12 mouse cellular contexts compared by ENCODE assay signal in the genomic region with DNA sequence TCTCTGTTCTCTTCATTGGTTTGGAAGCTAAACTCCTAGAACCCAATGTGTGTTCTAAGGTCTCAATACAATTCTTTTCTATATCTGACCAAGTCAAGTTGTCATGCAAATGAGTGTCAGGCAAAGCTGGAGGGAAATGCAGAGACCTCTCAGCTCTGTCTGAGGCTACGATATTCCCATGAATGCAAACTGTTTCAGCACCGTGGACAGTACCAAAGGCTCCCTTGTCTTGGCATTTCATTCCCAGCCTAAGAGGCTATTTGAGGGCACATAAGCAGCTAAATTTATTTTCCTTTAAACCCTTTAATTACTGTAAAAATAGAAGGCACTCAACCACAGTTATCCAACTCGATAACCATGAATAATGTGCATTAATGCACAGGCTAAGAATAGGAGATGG.
A peak's percentile ranks its signal among the peaks of the same experiment; 100 is the strongest.
DNase-seq lines count a peak whose midpoint lies in the region; ATAC-seq and TF ChIP-seq lines count a peak whose summit lies in the region.
"Had no signal": no experiment of that assay in that cellular context is flagged by ENCODE, and none has a peak within 500 bp of the region (broad histone marks: within the 10 kb centered on the region; RNA-seq: fewer than 3 reads in every experiment).

No protein-coding gene starts in this region.

- peak; percentile 56 for DNase-seq in forebrain, embryonic 11.5 days (ENCODE audit: low spot score)
- DNase-seq in forebrain, embryonic 10.5 days (ENCODE audit: extremely low spot score, low spot score): no peak
- peak; percentile 10 for DNase-seq in lung, postnatal 0 days (ENCODE audit: low spot score)
- DNase-seq in lung, adult 2 months: no peak
- peak; percentile 53 for DNase-seq in ZHBTc4 (ENCODE audit: low read depth, low spot score)
- DNase-seq in limb, embryonic 10.5 days (ENCODE audit: low spot score): peak; percentile 42
- DNase-seq in frontal cortex, postnatal 14 days (ENCODE audit: low spot score in 2 of 2): no peak
- no peak for DNase-seq in frontal cortex, postnatal 36 days (ENCODE audit: low spot score in 2 of 2)
- DNase-seq: cerebellum, adult 9-10 months had no signal

- no peak overlapping the region for H3K9ac ChIP-seq in forebrain, embryonic 11.5 days (ENCODE audit: low read length)
- H3K9ac ChIP-seq in lung, postnatal 0 days (replicated peaks; ENCODE audit: low read depth): no peak overlapping the region
- H3K9ac ChIP-seq: forebrain, embryonic 13.5 days; limb, embryonic 15.5 days had no signal

- no peaks in the 10 kb centered on the region for H3K27me3 ChIP-seq in forebrain, embryonic 11.5 days (ENCODE audit: control insufficient read depth, insufficient read depth, low read length)
- H3K27me3 ChIP-seq in forebrain, embryonic 10.5 days (ENCODE audit: poor library complexity, severe bottlenecking): no peaks in the 10 kb centered on the region
- H3K27me3 ChIP-seq in lung, postnatal 0 days (replicated peaks; ENCODE audit: insufficient read depth, low read length): no peaks in the 10 kb centered on the region
- no peaks in the 10 kb centered on the region for H3K27me3 ChIP-seq in limb, embryonic 10.5 days (ENCODE audit: low read depth, poor library complexity, severe bottlenecking)
- H3K27me3 ChIP-seq: forebrain, embryonic 13.5 days; limb, embryonic 15.5 days had no signal

- no peak overlapping the region for H3K27ac ChIP-seq in forebrain, embryonic 11.5 days (ENCODE audit: low read depth, low read length)
- H3K27ac ChIP-seq in forebrain, embryonic 10.5 days: no peak overlapping the region
- H3K27ac ChIP-seq in lung, postnatal 0 days (ENCODE audit: low read length): no peak overlapping the region
- H3K27ac ChIP-seq in limb, embryonic 10.5 days: no peak overlapping the region
- H3K27ac ChIP-seq: forebrain, embryonic 13.5 days; limb, embryonic 15.5 days had no signal

- H3K4me2 ChIP-seq in forebrain, embryonic 11.5 days (ENCODE audit: low read depth, low read length, severe bottlenecking): no peak overlapping the region
- no peak overlapping the region for H3K4me2 ChIP-seq in lung, postnatal 0 days (replicated peaks; ENCODE audit: low read depth, low read length)
- H3K4me2 ChIP-seq: forebrain, embryonic 13.5 days; limb, embryonic 15.5 days had no signal

- no peaks in the 10 kb centered on the region for H3K9me3 ChIP-seq in forebrain, embryonic 11.5 days (ENCODE audit: control insufficient read depth, low read length)
- no peaks in the 10 kb centered on the region for H3K9me3 ChIP-seq in forebrain, embryonic 10.5 days
- H3K9me3 ChIP-seq in lung, postnatal 0 days (ENCODE audit: low read length): no peaks in the 10 kb centered on the region
- H3K9me3 ChIP-seq in limb, embryonic 10.5 days (replicated peaks): no peaks in the 10 kb centered on the region
- H3K9me3 ChIP-seq: forebrain, embryonic 13.5 days; limb, embryonic 15.5 days had no signal

- TF ChIP-seq CTCF in lung, postnatal 0 days (IDR thresholded peaks at IDR 0.05): no peak
- no peak for TF ChIP-seq CTCF in lung, adult 2 months (IDR thresholded peaks at IDR 0.05; ENCODE audit: insufficient read depth, low read length)

- no peak for TF ChIP-seq POLR2A in lung, adult 2 months (IDR thresholded peaks at IDR 0.05; ENCODE audit: borderline replicate concordance, extremely low read depth, low read depth, low read length)

- TF ChIP-seq EP300 in lung, postnatal 0 days (IDR thresholded peaks at IDR 0.05): no peak

- ATAC-seq in forebrain, embryonic 11.5 days (replicated peaks; ENCODE audit: low FRiP score): no peak
- no peak for ATAC-seq in lung, postnatal 0 days
- ATAC-seq: activated CD4-positive, CD25-positive, alpha-beta regulatory T cell, adult 4 months; forebrain, embryonic 13.5 days had no signal

- H3K4me1 ChIP-seq in forebrain, embryonic 11.5 days (replicated peaks; ENCODE audit: control insufficient read depth, insufficient read depth, low read length): no peaks in the 10 kb centered on the region
- H3K4me1 ChIP-seq in forebrain, embryonic 10.5 days: no peaks in the 10 kb centered on the region
- no peaks in the 10 kb centered on the region for H3K4me1 ChIP-seq in lung, postnatal 0 days (ENCODE audit: insufficient read depth, low read depth, low read length)
- H3K4me1 ChIP-seq in lung, adult 2 months (ENCODE audit: control insufficient read depth, insufficient read depth, low read length): no peaks in the 10 kb centered on the region
- H3K4me1 ChIP-seq in limb, embryonic 10.5 days: no peaks in the 10 kb centered on the region
- H3K4me1 ChIP-seq: forebrain, embryonic 13.5 days; limb, embryonic 15.5 days had no signal

- H3K36me3 ChIP-seq in forebrain, embryonic 11.5 days (ENCODE audit: control insufficient read depth, insufficient read depth, low read length): no peaks in the 10 kb centered on the region
- no peaks in the 10 kb centered on the region for H3K36me3 ChIP-seq in forebrain, embryonic 10.5 days (replicated peaks)
- H3K36me3 ChIP-seq in lung, postnatal 0 days (ENCODE audit: insufficient read depth, low read length): no peaks in the 10 kb centered on the region
- no peaks in the 10 kb centered on the region for H3K36me3 ChIP-seq in limb, embryonic 10.5 days
- H3K36me3 ChIP-seq: limb, embryonic 15.5 days had no signal

- H3K4me3 ChIP-seq in forebrain, embryonic 11.5 days (ENCODE audit: low read depth, low read length): no peak overlapping the region
- no peak overlapping the region for H3K4me3 ChIP-seq in forebrain, embryonic 10.5 days
- H3K4me3 ChIP-seq in lung, postnatal 0 days (ENCODE audit: low read depth, low read length): no peak overlapping the region
- no peak overlapping the region for H3K4me3 ChIP-seq in lung, adult 2 months (replicated peaks; ENCODE audit: extremely low read depth, low read depth, low read length)
- H3K4me3 ChIP-seq in limb, embryonic 10.5 days: no peak overlapping the region
- H3K4me3 ChIP-seq: forebrain, embryonic 13.5 days; limb, embryonic 15.5 days had no signal

- WGBS in forebrain, embryonic 11.5 days: 32% methylated on average over 3 of the region's 3 CpGs
- 35% methylated on average over 3 of the region's 3 CpGs for WGBS in forebrain, embryonic 10.5 days
- WGBS in lung, postnatal 0 days: 27% methylated on average over 3 of the region's 3 CpGs
- 25% methylated on average over 3 of the region's 3 CpGs for WGBS in lung, adult 2 months
- WGBS in limb, embryonic 10.5 days: 36% methylated on average over 3 of the region's 3 CpGs

Comparison
In these comparisons a context has a peak if more than half of its experiments do, and no peak if none do; other contexts are left out.
1. DNase-seq: peak in forebrain, embryonic 11.5 days (single experiment), lung, postnatal 0 days (single experiment), ZHBTc4 (single experiment) and limb, embryonic 10.5 days (single experiment); none in forebrain, embryonic 10.5 days (single experiment), lung, adult 2 months (single experiment), frontal cortex, postnatal 14 days (0 of 2) and frontal cortex, postnatal 36 days (0 of 2).